Mouse (Mus musculus) lung, embryonic 15.5 days (tissue): Measurements from ENCODE around the gene Gm17268. TPM values are rescaled to one million over a fixed set of nuclear protein-coding genes. Genes with fewer than 3 reads are reported as not detected.

ENCODE experiments used
- ATAC-seq: fragments of 200-750 bp; cut with Nextera tagmentation; 2 replicates; pipeline ENCODE4 v1.8.0; 2017; ENCODE audit warnings: moderate number of reproducible peaks, borderline replicate concordance; ENCODE audit not compliant: low FRiP score, low TSS enrichment; ENCODE audit errors: extremely low read depth
- H3K27ac ChIP-seq: fragments of 300-500 bp; sonication (generic); 2 replicates; pipeline ENCODE4 v1.5.1; 2015; ENCODE audit warnings: moderate library complexity, mild to moderate bottlenecking, inconsistent platforms
- H3K27me3 ChIP-seq: fragments of 300-500 bp; sonication (generic); 2 replicates; pipeline ENCODE4 v1.6.1; 2015; ENCODE audit warnings: inconsistent platforms
- H3K36me3 ChIP-seq: fragments of 300-500 bp; sonication (generic); 2 replicates; pipeline ENCODE4 v1.6.1; 2015; ENCODE audit warnings: inconsistent platforms
- H3K4me1 ChIP-seq: fragments of 300-500 bp; sonication (generic); 2 replicates; pipeline ENCODE4 v1.6.1; 2015; ENCODE audit warnings: inconsistent platforms
- H3K4me2 ChIP-seq: fragments of 300-500 bp; sonication (generic); 2 replicates; pipeline ENCODE4 v1.6.1; 2015; ENCODE audit warnings: inconsistent platforms, mild to moderate bottlenecking, moderate library complexity
- H3K4me3 ChIP-seq: fragments of 300-500 bp; sonication (generic); 2 replicates; pipeline ENCODE4 v1.5.1; 2015; ENCODE audit warnings: mild to moderate bottlenecking, inconsistent platforms
- H3K9ac ChIP-seq: fragments of 300-500 bp; sonication (generic); 2 replicates; pipeline ENCODE4 v1.6.1; 2015; ENCODE audit warnings: inconsistent platforms
- H3K9me3 ChIP-seq: fragments of 300-500 bp; sonication (generic); 2 replicates; pipeline ENCODE4 v1.6.1; 2016; ENCODE audit warnings: inconsistent platforms
- WGBS: fragments of 180-500 bp; shearing (Covaris S2); methylation state at CpG from one replicate; pipeline ENCODE4 v1.1.7; 2015; 5-methylcytosine and 5-hydroxymethylcytosine counted together
- polyA plus RNA-seq: library from polyadenylated mRNA; unstranded; fragments of >200 nt; fragmentation: Nextera tagmentation; extraction: Ambion mirVana; gene quantifications from 2 replicates; pipeline ENCODE4 v1.2.1, GENCODE M21; 2015

Gm17268 gene
- polyA plus RNA-seq, 1 experiment from 2014 or later, result not detected

GRCm38 (mm10) chr11:82000581-82000980, 37.8 kb downstream of the Gm17268 start:
- ATAC-seq, result no peak
- no peaks in the 10 kb centered on the region for H3K9me3 ChIP-seq
- H3K27me3 ChIP-seq, result no peaks in the 10 kb centered on the region
- no peaks in the 10 kb centered on the region for H3K4me1 ChIP-seq
- no peak overlapping the region for H3K4me3 ChIP-seq
- no peak overlapping the region for H3K27ac ChIP-seq
- no peaks in the 10 kb centered on the region for H3K36me3 ChIP-seq
- no peak overlapping the region for H3K9ac ChIP-seq
- WGBS, result 60% methylated on average over 5 of the region's 5 CpGs
- no peak overlapping the region for H3K4me2 ChIP-seq

DNA sequence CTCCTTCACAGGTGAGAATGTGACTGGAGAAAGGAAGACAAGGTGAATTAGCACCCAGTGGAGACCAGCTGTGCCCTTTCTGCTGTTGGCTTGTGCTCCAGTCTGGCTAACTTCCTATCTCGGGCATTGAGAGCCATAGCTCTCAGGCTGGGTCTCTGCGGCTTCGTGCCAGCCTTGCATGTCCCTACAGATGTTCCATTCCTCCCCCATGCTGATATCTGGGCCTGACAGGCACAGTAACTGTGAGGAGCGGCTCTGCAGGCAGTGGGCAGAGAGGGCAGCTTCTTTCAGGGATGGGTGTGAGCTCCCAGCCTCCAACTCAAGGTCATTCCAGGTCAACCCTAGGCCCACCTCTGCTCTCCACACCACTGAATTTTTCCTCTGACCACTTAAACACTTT, 38.9 kb downstream of the Gm17268 start:
- Histone ChIP-seq H3K9me3 (no peaks in the 10 kb centered on the region), H3K4me2 (no peak overlapping the region), H3K4me3 (no peak overlapping the region), H3K9ac (no peak overlapping the region), H3K36me3 (no peaks in the 10 kb centered on the region), H3K4me1 (no peaks in the 10 kb centered on the region), H3K27me3 (no peaks in the 10 kb centered on the region), H3K27ac (no peak overlapping the region)
- 68% methylated on average over 4 of the region's 4 CpGs for WGBS
- ATAC-seq, result no peak

DNA sequence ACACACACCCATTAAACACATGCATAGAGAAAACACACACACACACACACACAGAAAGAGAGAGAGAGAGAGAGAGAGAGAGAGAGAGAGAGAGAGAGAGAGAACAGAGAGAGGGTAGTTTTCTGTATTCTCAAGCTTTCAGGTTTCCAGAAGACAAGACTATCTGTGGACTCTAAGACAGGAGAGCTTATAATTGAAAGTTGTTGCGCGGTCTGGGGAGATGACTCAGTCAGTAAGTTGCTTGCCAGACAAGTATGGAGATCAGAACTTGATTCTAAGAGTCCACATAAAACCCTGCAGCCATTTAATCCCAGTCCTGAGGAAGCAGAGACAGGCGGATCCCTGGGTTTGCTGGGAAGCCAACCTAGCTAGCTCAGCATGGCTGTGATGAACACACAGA, 39.7 kb downstream of the Gm17268 start:
- ATAC-seq, result no peak
- Histone ChIP-seq H3K4me2 (no peak overlapping the region), H3K27me3 (no peaks in the 10 kb centered on the region), H3K9me3 (no peaks in the 10 kb centered on the region), H3K4me3 (no peak overlapping the region), H3K27ac (no peak overlapping the region), H3K4me1 (no peaks in the 10 kb centered on the region), H3K36me3 (no peaks in the 10 kb centered on the region), H3K9ac (no peak overlapping the region)
- WGBS, result 92% methylated on average over 3 of the region's 3 CpGs

DNA sequence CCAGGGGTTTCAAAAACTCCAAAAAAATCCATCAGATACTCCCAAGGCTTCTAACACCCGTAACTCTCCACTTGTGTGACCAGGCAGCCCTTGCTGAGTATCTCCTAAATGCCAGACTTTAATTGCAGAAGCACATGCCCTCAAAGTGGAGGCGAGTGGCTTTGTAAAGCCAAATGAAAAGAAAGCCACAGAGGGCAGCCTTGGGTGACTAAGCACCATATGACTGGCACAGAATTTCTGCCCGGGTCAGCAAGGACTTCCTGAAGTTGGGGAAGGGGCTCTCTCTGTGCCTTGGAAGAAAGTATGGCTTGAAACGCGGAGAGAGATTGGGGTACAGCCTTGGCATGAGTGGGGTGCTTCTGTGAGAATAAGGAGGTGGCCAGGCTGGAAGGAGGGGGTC, 41.3 kb downstream of the Gm17268 start:
- no peak for ATAC-seq
- H3K27ac ChIP-seq, result no peak overlapping the region
- H3K9ac ChIP-seq, result no peak overlapping the region
- no peaks in the 10 kb centered on the region for H3K9me3 ChIP-seq
- no peaks in the 10 kb centered on the region for H3K4me1 ChIP-seq
- H3K4me2 ChIP-seq, result no peak overlapping the region
- H3K27me3 ChIP-seq, result no peaks in the 10 kb centered on the region
- H3K36me3 ChIP-seq, result no peaks in the 10 kb centered on the region
- WGBS, result 86% methylated on average over 5 of the region's 5 CpGs
- H3K4me3 ChIP-seq, result no peak overlapping the region

DNA sequence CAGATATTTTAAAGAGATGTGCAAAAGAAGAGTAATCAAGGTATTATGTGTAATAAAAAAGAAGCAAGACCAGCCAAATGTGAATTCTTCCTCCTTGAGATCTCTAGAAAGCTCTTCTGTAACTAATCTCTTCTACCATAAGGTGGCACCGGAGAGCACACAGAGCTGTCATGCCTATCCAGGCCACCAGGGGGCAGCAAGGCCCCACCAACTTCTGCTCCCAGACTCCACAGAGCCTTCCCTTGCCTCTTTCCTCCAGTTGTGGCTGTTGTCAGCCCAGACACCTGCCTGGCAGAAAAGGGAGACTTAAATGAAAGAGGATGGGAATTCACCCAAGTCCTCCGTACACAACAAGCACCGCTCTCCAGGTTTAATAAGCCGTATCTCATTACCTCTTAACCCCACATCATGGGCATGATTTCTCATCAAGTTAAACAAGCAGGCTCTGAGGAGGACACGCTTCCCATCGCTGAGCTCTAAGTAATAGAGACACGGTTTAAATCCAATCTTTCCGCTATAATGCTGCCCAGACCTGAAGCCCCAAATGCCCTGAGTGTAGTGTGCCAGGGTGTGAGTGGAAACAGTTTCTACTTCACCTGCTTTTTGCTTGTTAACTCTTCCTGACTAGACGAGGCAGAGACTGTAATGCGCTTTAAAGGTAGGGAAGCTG, 42.1 kb downstream of the Gm17268 start:
- no peaks in the 10 kb centered on the region for H3K36me3 ChIP-seq
- H3K9ac ChIP-seq, result no peak overlapping the region
- peaks cover 3% of the 10 kb centered on the region; the same call in 1 of the 2 replicates for H3K27me3 ChIP-seq
- 67% methylated on average over 10 of the region's 10 CpGs for WGBS
- H3K4me1 ChIP-seq, result no peaks in the 10 kb centered on the region
- H3K4me2 ChIP-seq, result no peak overlapping the region
- ATAC-seq, result no peak
- H3K4me3 ChIP-seq, result no peak overlapping the region
- no peak overlapping the region for H3K27ac ChIP-seq
- H3K9me3 ChIP-seq, result no peaks in the 10 kb centered on the region

DNA sequence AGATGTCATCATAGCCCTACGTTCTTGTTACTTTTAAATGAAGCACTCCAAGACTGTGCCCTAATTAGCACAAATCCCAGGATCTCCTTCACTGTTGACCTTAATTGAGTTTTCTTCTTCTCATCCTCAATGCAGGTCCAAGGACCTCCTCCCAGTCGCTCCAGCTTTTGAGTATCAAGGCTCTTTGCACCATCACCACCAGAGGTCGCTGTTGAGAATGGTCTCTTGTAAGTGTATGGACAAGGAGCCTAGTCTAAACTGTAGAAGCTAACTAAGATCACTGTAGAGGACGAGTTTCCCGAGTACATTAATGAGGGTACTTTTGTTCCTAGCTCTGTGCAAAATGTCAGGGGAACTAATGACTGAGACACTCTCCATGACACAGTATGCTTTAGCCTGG, 55.2 kb downstream of the Gm17268 start:
- Histone ChIP-seq H3K27ac (no peak overlapping the region), H3K9me3 (no peaks in the 10 kb centered on the region), H3K36me3 (no peaks in the 10 kb centered on the region), H3K4me2 (no peak overlapping the region), H3K9ac (no peak overlapping the region), H3K27me3 (0 out of 2 replicates have a peak, but pooled peaks cover 5% of the 10 kb centered on the region), H3K4me1 (0 out of 2 replicates have a peak, but pooled peaks cover 4% of the 10 kb centered on the region), H3K4me3 (no peak overlapping the region)
- WGBS, result 35% methylated on average over 5 of the region's 5 CpGs
- ATAC-seq, result no peak

DNA sequence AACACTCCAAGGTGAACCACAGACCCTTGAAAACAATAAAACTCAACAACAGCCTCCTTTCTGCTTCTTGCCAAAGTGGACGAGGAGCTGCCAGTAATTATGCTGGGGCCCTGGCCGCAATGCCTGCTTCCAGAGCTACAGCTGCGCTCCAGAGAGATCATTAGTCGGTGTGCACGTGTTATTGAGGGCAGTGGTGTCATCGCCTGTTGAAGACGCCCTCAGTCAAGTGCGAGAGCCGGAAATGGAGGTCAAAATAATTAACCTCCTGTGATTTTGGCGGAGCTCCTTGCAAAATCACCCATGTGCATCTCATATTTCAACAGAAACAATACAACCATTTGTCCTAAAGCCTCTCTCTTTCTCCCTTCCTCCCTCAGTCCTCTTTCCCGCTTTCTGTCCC, 56.2 kb downstream of the Gm17268 start:
- Histone ChIP-seq H3K9me3 (no peaks in the 10 kb centered on the region), H3K4me3 (no peak overlapping the region), H3K9ac (no peak overlapping the region), H3K4me1 (0 out of 2 replicates have a peak, but pooled peaks cover 4% of the 10 kb centered on the region), H3K36me3 (no peaks in the 10 kb centered on the region), H3K4me2 (no peak overlapping the region), H3K27me3 (0 out of 2 replicates have a peak, but pooled peaks cover 5% of the 10 kb centered on the region), H3K27ac (no peak overlapping the region)
- ATAC-seq, result no peak
- 25% methylated on average over 11 of the region's 11 CpGs for WGBS

Other genes starting within 250 kb of the Gm17268 start
- gene 5530401A14Rik, start 177.9 kb downstream of the Gm17268 start, polyA plus RNA-seq, result not detected in 2 replicates
- 0.33 and 0.37 TPM in 2 replicates for gene Asic2, start 70.1 kb downstream of the Gm17268 start, polyA plus RNA-seq
- gene Ccl2, start 3.0 kb downstream of the Gm17268 start, polyA plus RNA-seq, result 26.0 and 29.9 TPM in 2 replicates
- gene Ccl7, start 7.2 kb upstream of the Gm17268 start, polyA plus RNA-seq, result 15.1 and 16.1 TPM in 2 replicates
- gene Ccl11, start 19.3 kb upstream of the Gm17268 start, polyA plus RNA-seq, result 81.8 and 84.7 TPM in 2 replicates
- 4.3 and 5.8 TPM in 2 replicates for gene Ccl12, start 63.3 kb upstream of the Gm17268 start, polyA plus RNA-seq
- gene Ccl8, start 76.6 kb upstream of the Gm17268 start, polyA plus RNA-seq, result 0.35 TPM in 1 of 2 replicates, not detected in the other